Mouse (Mus musculus) brown adipose tissue, adult 24 weeks (tissue): ENCODE data around the gene Igfbp6. TPM values are rescaled to one million over a fixed set of nuclear protein-coding genes. Genes with fewer than 3 reads are reported as not detected.

Source experiments
- H3K27ac ChIP-seq: fragments of 200-500 bp; replicated peaks from 2 replicates; pipeline ENCODE4 v1.5.1; 2012; ENCODE audit warnings: low read depth, mild to moderate bottlenecking, low read length
- H3K4me1 ChIP-seq: fragments of 200-500 bp; 2 replicates; pipeline ENCODE4 v1.6.1; 2012; ENCODE audit warnings: low read length, mixed read lengths; ENCODE audit not compliant: control insufficient read depth, insufficient read depth, insufficient read length
- H3K4me3 ChIP-seq: fragments of 200-500 bp; 2 replicates; pipeline ENCODE4 v1.5.1; 2012; ENCODE audit warnings: low read depth, mild to moderate bottlenecking, low read length, moderate library complexity; ENCODE audit not compliant: insufficient read depth
- polyA plus RNA-seq: library from polyadenylated mRNA; stranded (reverse); fragments of >200 nt; gene quantifications from 2 replicates; pipeline ENCODE4 v1.2.4, GENCODE M21; 2012; ENCODE audit not compliant: missing spikeins, insufficient read depth, insufficient read length

Gene Igfbp6
- 30.2 and 52.1 TPM in 2 replicates for polyA plus RNA-seq

- Histone ChIP-seq H3K4me1 (no peaks in the 10 kb centered on the region), H3K27ac (no peak within 1 kb of the TSS), H3K4me3 (peak within 1 kb of the TSS; percentile 29)
Measured at GRCm38 (mm10) chr15:102144274-102144711, at the start of gene Igfbp6. Gene Igfbp6 (plus strand): TSS chr15:102144362.

DNA sequence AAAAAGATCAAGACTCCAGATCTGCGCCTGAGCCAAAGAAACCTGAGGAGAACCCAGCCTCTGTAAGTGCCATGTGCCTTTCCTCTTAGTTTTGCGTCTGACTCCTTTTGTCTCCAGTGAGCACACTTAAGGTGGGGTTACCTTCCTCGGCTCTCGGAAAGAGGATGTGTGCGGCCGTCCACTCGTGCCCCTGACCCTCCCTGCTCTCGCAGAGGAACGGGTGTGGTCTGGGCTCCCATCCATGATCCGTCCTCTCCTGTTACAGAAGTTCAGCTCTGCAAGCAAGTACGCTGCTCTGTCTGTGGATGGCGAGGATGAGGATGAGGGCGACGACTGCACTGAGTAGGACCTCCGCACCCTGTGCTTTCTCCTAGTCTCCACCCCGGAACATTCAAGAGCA is 49.2 kb upstream of the Igfbp6 start:
- H3K4me3 ChIP-seq, result no peak overlapping the region
- H3K4me1 ChIP-seq, result peaks cover 28% of the 10 kb centered on the region
- peak overlapping the region; percentile 53 for H3K27ac ChIP-seq

DNA sequence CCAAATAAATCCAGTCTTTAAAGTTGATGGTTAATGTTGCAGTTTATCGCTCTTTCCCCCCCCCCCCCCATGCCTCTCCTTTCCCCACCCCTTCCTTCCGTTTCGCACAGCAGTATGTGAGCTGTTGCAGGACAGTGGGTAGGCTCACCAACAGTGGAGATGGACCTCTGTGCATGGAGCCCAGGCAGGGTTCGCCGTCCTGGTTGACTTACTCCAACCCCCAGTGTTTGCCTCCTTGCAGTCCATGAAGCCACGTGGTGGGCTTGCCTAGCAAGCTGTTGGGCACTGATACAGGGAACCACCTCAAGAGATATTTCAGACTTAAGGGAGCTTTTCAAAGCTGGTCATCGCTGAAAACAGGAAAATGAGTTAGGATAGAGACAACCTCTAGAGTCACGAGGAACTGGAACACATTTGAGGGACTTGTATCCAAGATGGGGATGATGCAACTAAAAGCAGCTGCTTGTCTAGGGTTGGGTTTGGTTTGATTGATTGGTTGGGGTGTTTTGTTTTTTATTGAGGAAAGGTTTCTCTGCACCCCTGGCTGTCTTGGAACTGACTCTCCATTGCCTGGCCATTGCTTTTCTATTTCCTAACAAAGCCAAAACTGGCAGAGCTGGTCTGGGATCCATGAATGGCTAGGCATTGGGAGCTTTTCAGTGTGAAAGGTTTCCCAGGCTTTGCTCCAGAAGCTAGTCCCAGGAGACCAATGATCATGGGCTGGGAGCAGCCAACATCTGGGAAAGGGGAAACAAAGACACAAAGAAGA is 46.8 kb upstream of the Igfbp6 start:
- peak overlapping the region; percentile 79 for H3K27ac ChIP-seq
- H3K4me3 ChIP-seq, result no peak overlapping the region
- peaks cover 28% of the 10 kb centered on the region for H3K4me1 ChIP-seq

GRCm38 (mm10) chr15:102097991-102098555 is 46.1 kb upstream of the Igfbp6 start:
- H3K4me1 ChIP-seq, result peaks cover 28% of the 10 kb centered on the region
- H3K4me3 ChIP-seq, result peak overlapping the region; percentile 29
- H3K27ac ChIP-seq, result peak overlapping the region; percentile 79

DNA sequence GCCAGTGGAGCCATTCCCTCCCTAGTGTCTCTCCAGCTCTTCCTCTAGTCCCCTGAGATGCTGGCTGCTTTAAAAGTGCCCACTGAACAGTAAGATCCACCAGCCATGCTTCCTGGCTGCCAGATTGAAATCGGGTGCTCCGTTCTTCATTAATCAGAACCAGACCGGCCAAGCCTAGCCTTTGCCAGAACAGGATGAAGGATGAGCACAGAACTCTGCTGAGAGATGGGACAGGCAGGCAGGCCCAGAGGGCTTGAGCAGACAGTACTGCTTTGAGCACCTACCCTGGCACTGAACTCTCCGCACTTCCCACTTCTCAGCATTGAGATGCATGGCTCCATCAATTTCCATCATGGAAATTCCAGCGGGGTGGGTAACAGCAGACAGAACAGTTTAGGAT is 44.9 kb upstream of the Igfbp6 start:
- Histone ChIP-seq H3K27ac (peak overlapping the region; percentile 99), H3K4me3 (peak overlapping the region; percentile 78), H3K4me1 (peaks cover 26% of the 10 kb centered on the region)

- H3K4me1 ChIP-seq, result peaks cover 26% of the 10 kb centered on the region
- H3K4me3 ChIP-seq, result peak overlapping the region; percentile 78
Measured at GRCm38 (mm10) chr15:102099771-102100160, 44.4 kb upstream of the Igfbp6 start.

DNA sequence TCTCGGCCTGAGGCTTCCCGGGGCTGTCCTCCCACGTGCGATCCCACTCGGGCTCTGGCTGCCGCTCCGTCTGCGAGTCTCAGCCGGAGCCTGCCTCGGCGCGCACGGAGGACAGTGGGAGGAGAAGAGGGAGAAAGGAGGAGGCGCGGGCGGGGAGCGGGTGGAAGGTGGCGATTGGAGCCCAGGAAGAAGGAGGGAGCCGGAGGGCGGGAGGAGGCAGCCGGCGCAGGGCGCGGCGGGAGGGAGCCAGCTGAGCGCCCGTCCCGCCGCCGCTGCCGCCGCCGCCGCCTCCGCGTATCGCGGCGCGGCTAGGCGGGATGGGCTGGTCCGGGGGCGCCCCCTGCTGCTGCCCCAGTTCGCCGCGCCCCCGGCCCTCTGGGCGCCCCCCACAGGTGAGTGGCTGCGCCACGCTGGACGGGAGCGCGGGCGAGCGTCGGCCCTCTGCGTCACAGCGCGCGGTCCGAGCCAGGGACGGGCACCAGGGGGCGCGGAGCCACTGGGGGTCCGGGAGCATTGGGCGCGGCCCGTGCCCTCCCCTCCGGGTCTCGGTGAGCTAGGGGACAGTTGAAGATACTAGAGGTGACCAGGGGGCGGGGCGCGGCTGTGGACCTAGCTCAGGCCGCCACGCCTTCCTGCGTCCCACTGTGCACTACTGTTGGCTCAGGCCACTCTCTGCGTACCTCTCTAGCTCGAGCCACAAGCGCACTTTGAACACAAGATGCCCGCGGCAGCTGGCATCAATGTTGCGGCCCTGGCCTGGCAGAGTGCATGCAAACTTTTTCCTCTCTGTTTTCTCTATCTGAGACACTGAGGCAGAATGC is 43.8 kb upstream of the Igfbp6 start, which contains the start of gene Tns2:
TSS of gene Tns2 (plus strand) at position 253 of the 821 bp plus-strand sequence.
- Histone ChIP-seq H3K27ac (peak within 1 kb of the TSS; percentile 99), H3K4me1 (peaks cover 23% of the 10 kb centered on the region), H3K4me3 (peak within 1 kb of the TSS; percentile 78)

More at GRCm38 (mm10) chr15:102099771-102100160, 44.4 kb upstream of the Igfbp6 start:
- peak overlapping the region; percentile 99 for H3K27ac ChIP-seq

GRCm38 (mm10) chr15:102100996-102101671 is 43.0 kb upstream of the Igfbp6 start:
- H3K4me1 ChIP-seq, result peaks cover 28% of the 10 kb centered on the region
- peak overlapping the region; percentile 78 for H3K4me3 ChIP-seq
- peak overlapping the region; percentile 99 for H3K27ac ChIP-seq

- H3K4me3 ChIP-seq, result peak overlapping the region; percentile 78
- H3K4me1 ChIP-seq, result peaks cover 29% of the 10 kb centered on the region
Measured at GRCm38 (mm10) chr15:102101672-102102541, 42.3 kb upstream of the Igfbp6 start.

DNA sequence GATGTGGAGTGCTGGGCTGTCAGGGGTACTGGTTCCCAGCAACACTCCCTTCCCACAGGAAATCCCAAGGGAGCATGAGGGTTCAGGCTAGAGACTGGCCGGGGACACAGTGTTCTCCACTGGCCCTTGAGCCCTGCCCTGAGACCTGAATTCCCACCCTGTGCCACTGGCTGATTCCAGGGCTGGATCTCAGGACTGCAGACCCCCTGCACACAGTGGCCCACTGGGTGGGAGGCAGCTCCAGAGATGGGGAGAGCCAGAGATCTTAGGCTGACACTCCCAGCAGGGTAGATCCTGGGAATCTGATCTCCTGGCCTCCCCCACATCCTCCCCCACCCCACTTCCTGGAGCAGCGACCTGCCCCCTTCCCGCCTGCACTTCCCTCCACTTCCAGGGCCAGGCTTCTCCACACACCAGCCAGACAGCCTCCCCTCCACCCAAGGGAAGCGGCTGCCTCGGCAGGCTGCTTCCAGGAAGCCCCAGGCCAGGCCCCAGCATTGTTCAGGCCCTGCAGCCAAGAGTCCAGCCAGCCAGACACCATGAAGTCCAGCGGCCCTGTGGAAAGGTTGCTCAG is 41.5 kb upstream of the Igfbp6 start:
- peak overlapping the region; percentile 99 for H3K27ac ChIP-seq
- peak overlapping the region; percentile 78 for H3K4me3 ChIP-seq
- H3K4me1 ChIP-seq, result peaks cover 24% of the 10 kb centered on the region

More at GRCm38 (mm10) chr15:102101672-102102541, 42.3 kb upstream of the Igfbp6 start:
- H3K27ac ChIP-seq, result peak overlapping the region; percentile 99

- Histone ChIP-seq H3K27ac (peak overlapping the region; percentile 99), H3K4me1 (peaks cover 18% of the 10 kb centered on the region), H3K4me3 (peak overlapping the region; percentile 78)
Measured at GRCm38 (mm10) chr15:102103371-102103946, 40.7 kb upstream of the Igfbp6 start.

- Histone ChIP-seq H3K27ac (peak overlapping the region; percentile 99), H3K4me1 (peaks cover 16% of the 10 kb centered on the region), H3K4me3 (peak overlapping the region; percentile 78)
Measured at GRCm38 (mm10) chr15:102103947-102104555, 40.1 kb upstream of the Igfbp6 start.

GRCm38 (mm10) chr15:102105360-102105759 is 38.8 kb upstream of the Igfbp6 start:
- peaks cover 12% of the 10 kb centered on the region; the same call in 1 of the 2 replicates for H3K4me1 ChIP-seq
- H3K27ac ChIP-seq, result peak overlapping the region; percentile 99
- H3K4me3 ChIP-seq, result peak overlapping the region; percentile 78
